Mouse (Mus musculus) regulatory T cell (primary cell): ENCODE measurements around the gene 4930451I11Rik.

Experiments used
- in situ Hi-C: fragments of 300-600 bp; cut with MboI, MseI; formaldehyde crosslinking; loops from one replicate; pipeline ENCODE4 v1.15.1; 2025; ENCODE audit warnings: high pct_unique_total_duplicates

The 4930451I11Rik gene

GRCm38 (mm10) chr7:126800269-126801056 lies 31.0 kb downstream of the 4930451I11Rik start:
- in situ Hi-C loops = no loop called here

GRCm38 (mm10) chr7:126799468-126800268 lies 31.8 kb downstream of the 4930451I11Rik start:
- in situ Hi-C loops = loop anchor here (10.0 kb wide), 1 partner anchor 965 kb away; no protein-coding TSS in a partner anchor

GRCm38 (mm10) chr7:126799050-126799467 lies 32.4 kb downstream of the 4930451I11Rik start:
- in situ Hi-C loops = loop anchor here (10.0 kb wide), 1 partner anchor 964 kb away; no protein-coding TSS in a partner anchor

- in situ Hi-C loops = loop anchor here (10.0 kb wide), 1 partner anchor 964 kb away; no protein-coding TSS in a partner anchor
Observed at GRCm38 (mm10) chr7:126798127-126799049, 33.1 kb downstream of the 4930451I11Rik start.

GRCm38 (mm10) chr7:126797411-126798126 lies 33.9 kb downstream of the 4930451I11Rik start, which contains the start of gene Fam57b:
Fam57b (plus strand) TSS chr7:126797668.
- in situ Hi-C loops = loop anchor here (10.0 kb wide), 1 partner anchor 963 kb away; no protein-coding TSS in a partner anchor

- in situ Hi-C loops = loop anchor here (10.0 kb wide), 1 partner anchor 962 kb away; no protein-coding TSS in a partner anchor
Observed at GRCm38 (mm10) chr7:126796350-126796932, 35.0 kb downstream of the 4930451I11Rik start.

GRCm38 (mm10) chr7:126795387-126796317 lies 35.8 kb downstream of the 4930451I11Rik start:
- in situ Hi-C loops = loop anchor here (10.0 kb wide), 1 partner anchor 961 kb away; no protein-coding TSS in a partner anchor

GRCm38 (mm10) chr7:126794271-126794605 lies 37.2 kb downstream of the 4930451I11Rik start:
- in situ Hi-C loops = loop anchor here (10.0 kb wide), 1 partner anchor 959 kb away; no protein-coding TSS in a partner anchor

GRCm38 (mm10) chr7:126793456-126794270 lies 37.8 kb downstream of the 4930451I11Rik start:
- in situ Hi-C loops = loop anchor here (10.0 kb wide), 1 partner anchor 959 kb away; no protein-coding TSS in a partner anchor

GRCm38 (mm10) chr7:126792721-126793443 lies 38.6 kb downstream of the 4930451I11Rik start:
- in situ Hi-C loops = loop anchor here (10.0 kb wide), 1 partner anchor 958 kb away; no protein-coding TSS in a partner anchor

- in situ Hi-C loops = loop anchor here (10.0 kb wide), 1 partner anchor 957 kb away; no protein-coding TSS in a partner anchor
Observed at GRCm38 (mm10) chr7:126791851-126792720, 39.4 kb downstream of the 4930451I11Rik start, which contains the start of gene Ppp4c. Ppp4c (minus strand) TSS chr7:126792496.

GRCm38 (mm10) chr7:126789141-126789540 lies 42.3 kb downstream of the 4930451I11Rik start:
- in situ Hi-C loops = no loop called here

GRCm38 (mm10) chr7:126786142-126786541 lies 45.3 kb downstream of the 4930451I11Rik start:
- in situ Hi-C loops = no loop called here

GRCm38 (mm10) chr7:126785056-126785455 lies 46.4 kb downstream of the 4930451I11Rik start:
- in situ Hi-C loops = no loop called here

- in situ Hi-C loops = no loop called here
Observed at GRCm38 (mm10) chr7:126784469-126784868, 47.0 kb downstream of the 4930451I11Rik start.

GRCm38 (mm10) chr7:126782693-126783092 lies 48.7 kb downstream of the 4930451I11Rik start:
- in situ Hi-C loops = no loop called here
